ENCODE assay signal across 11 mouse cellular contexts in the genomic region with DNA sequence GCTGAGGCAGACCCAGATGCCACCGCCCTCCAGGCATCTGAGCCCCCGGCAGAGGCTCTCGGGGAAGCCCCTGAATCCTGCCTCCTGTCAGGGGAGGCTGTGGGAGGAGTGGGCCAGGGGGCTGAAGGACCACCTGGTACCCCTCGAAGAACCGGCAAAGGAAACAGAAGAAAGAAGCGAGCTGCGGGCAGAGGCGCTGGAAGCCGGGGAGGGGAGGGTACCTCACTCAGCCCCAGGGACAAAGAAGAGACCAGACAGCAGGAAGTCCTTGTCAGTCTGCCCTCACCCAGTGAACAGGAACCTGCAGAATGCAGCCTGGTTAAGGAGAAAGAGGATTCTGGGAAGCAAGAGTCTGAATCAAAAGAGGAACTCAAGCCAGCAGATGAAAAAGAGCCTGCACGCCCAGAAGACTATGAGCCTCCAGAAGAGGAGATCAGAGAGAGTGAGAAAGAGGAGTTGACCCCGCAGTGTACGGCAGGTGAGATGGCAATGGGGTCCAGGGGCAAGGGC. TPM values are rescaled to one million over a fixed set of nuclear protein-coding genes. Genes with fewer than 3 reads are reported as not detected.
DNase-seq lines count a peak whose midpoint lies in the region; ATAC-seq lines count a peak whose summit lies in the region.
"Had no signal": no experiment of that assay in that cellular context is flagged by ENCODE, and none has a peak within 500 bp of the region (broad histone marks: within the 10 kb centered on the region; RNA-seq: fewer than 3 reads in every experiment).

No protein-coding gene starts in this region.

- intact Hi-C loops in gastrocnemius, postnatal 36 days (cut with DNase I), result no loop called here

- H3K27me3 ChIP-seq in liver, embryonic 11.5 days (replicated peaks; ENCODE audit: control insufficient read depth, insufficient read depth, low read length), result 0 out of 2 replicates have a peak, but pooled peaks cover 4% of the 10 kb centered on the region
- no peaks in the 10 kb centered on the region for H3K27me3 ChIP-seq in embryonic facial prominence, embryonic 13.5 days
- H3K27me3 ChIP-seq in midbrain, embryonic 13.5 days, result no peaks in the 10 kb centered on the region
- H3K27me3 ChIP-seq: Patski had no signal

- peaks cover 21% of the 10 kb centered on the region for H3K36me3 ChIP-seq in liver, embryonic 11.5 days (ENCODE audit: control insufficient read depth, insufficient read depth, low read length)
- H3K36me3 ChIP-seq in embryonic facial prominence, embryonic 13.5 days, result peaks cover 74% of the 10 kb centered on the region
- peaks cover 69% of the 10 kb centered on the region for H3K36me3 ChIP-seq in midbrain, embryonic 13.5 days

- no peak for ATAC-seq in liver, embryonic 11.5 days (replicated peaks; ENCODE audit: low FRiP score)
- no peak for ATAC-seq in embryonic facial prominence, embryonic 13.5 days (ENCODE audit: insufficient number of reproducible peaks, insufficient read depth, low FRiP score, low TSS enrichment, low read depth)
- ATAC-seq in midbrain, embryonic 13.5 days, result no peak
- ATAC-seq: Patski had no signal

- H3K9me3 ChIP-seq in liver, embryonic 11.5 days (ENCODE audit: control insufficient read depth, low read length), result no peaks in the 10 kb centered on the region
- no peaks in the 10 kb centered on the region for H3K9me3 ChIP-seq in embryonic facial prominence, embryonic 13.5 days
- H3K9me3 ChIP-seq in midbrain, embryonic 13.5 days, result no peaks in the 10 kb centered on the region

- no peak overlapping the region for H3K27ac ChIP-seq in liver, embryonic 11.5 days (ENCODE audit: low read depth, low read length)
- no peak overlapping the region for H3K27ac ChIP-seq in embryonic facial prominence, embryonic 13.5 days
- H3K27ac ChIP-seq in midbrain, embryonic 13.5 days, result no peak overlapping the region

- no peak overlapping the region for H3K9ac ChIP-seq in liver, embryonic 11.5 days (ENCODE audit: low read depth, low read length)
- peak overlapping the region; percentile 54 for H3K9ac ChIP-seq in embryonic facial prominence, embryonic 13.5 days
- peak overlapping the region; percentile 53 for H3K9ac ChIP-seq in midbrain, embryonic 13.5 days (replicated peaks)

- peaks cover 28% of the 10 kb centered on the region for H3K4me1 ChIP-seq in liver, embryonic 11.5 days (replicated peaks; ENCODE audit: control insufficient read depth, insufficient read depth, low read length)
- peaks cover 28% of the 10 kb centered on the region for H3K4me1 ChIP-seq in embryonic facial prominence, embryonic 13.5 days
- H3K4me1 ChIP-seq in midbrain, embryonic 13.5 days (replicated peaks), result peaks cover 43% of the 10 kb centered on the region

- H3K4me3 ChIP-seq in liver, embryonic 11.5 days (ENCODE audit: low read depth, low read length), result no peak overlapping the region
- no peak overlapping the region for H3K4me3 ChIP-seq in embryonic facial prominence, embryonic 13.5 days
- no peak overlapping the region for H3K4me3 ChIP-seq in midbrain, embryonic 13.5 days (replicated peaks)

- WGBS in liver, embryonic 11.5 days, result 51% methylated on average over 12 of the region's 12 CpGs
- 57% methylated on average over 12 of the region's 12 CpGs for WGBS in embryonic facial prominence, embryonic 13.5 days
- 64% methylated on average over 12 of the region's 12 CpGs for WGBS in midbrain, embryonic 13.5 days

- H3K4me2 ChIP-seq in liver, embryonic 11.5 days, result peak overlapping the region; percentile 16
- H3K4me2 ChIP-seq in embryonic facial prominence, embryonic 13.5 days, result no peak overlapping the region
- H3K4me2 ChIP-seq in midbrain, embryonic 13.5 days (replicated peaks), result peak overlapping the region; percentile 9; the same call in 1 of the 2 replicates

- no peak for DNase-seq in liver, embryonic 11.5 days (ENCODE audit: low spot score)
- DNase-seq in liver (no peak), MEL-GATA-1-ER (ENCODE audit: extremely low read depth, low read depth) (peak; percentile 60)
- no peak for DNase-seq in natural killer cell, adult 2 months (ENCODE audit: low spot score in 2 of 2)
- DNase-seq in gastrocnemius, postnatal 36 days, result no peak
- DNase-seq: heart, postnatal 4 days; lung, adult 2 months had no signal

RNA-seq across cellular contexts. Expression of gene Arhgef40, which starts 5.0 kb away (rescaled TPM):
- polyA plus RNA-seq in liver, embryonic 11.5 days (2014; fragmentation: Nextera tagmentation; extraction: Ambion mirVana), result 50.7 and 61.8 TPM in 2 replicates
- 165 and 167 TPM in 2 replicates for polyA plus RNA-seq in embryonic facial prominence, embryonic 13.5 days (2015; fragmentation: Nextera tagmentation; extraction: Ambion mirVana)
- polyA plus RNA-seq in midbrain, embryonic 13.5 days (2015; fragmentation: Nextera tagmentation; extraction: Ambion mirVana), result 82.2 and 86.2 TPM in 2 replicates
- total RNA-seq in gastrocnemius, postnatal 36 days (2021), result 10 to 100 TPM; 13.9 to 18.5 TPM

RNA-seq across cellular contexts. Expression of gene Tmem253, which starts 25.9 kb away (rescaled TPM):
- 0.85 TPM in 1 of 2 replicates, not detected in the other for polyA plus RNA-seq in liver, embryonic 11.5 days (2014; fragmentation: Nextera tagmentation; extraction: Ambion mirVana)
- polyA plus RNA-seq in embryonic facial prominence, embryonic 13.5 days (2015; fragmentation: Nextera tagmentation; extraction: Ambion mirVana), result 0.44 and 1.1 TPM in 2 replicates
- 0.82 and 0.92 TPM in 2 replicates for polyA plus RNA-seq in midbrain, embryonic 13.5 days (2015; fragmentation: Nextera tagmentation; extraction: Ambion mirVana)
- 1 to 10 TPM; 1.3 to 1.5 TPM for total RNA-seq in gastrocnemius, postnatal 36 days (2021)

RNA-seq across cellular contexts. Expression of gene Zfp219, which starts 31.0 kb away (rescaled TPM):
- polyA plus RNA-seq in liver, embryonic 11.5 days (2014; fragmentation: Nextera tagmentation; extraction: Ambion mirVana), result 19.8 and 21.9 TPM in 2 replicates
- 31.1 and 36.0 TPM in 2 replicates for polyA plus RNA-seq in embryonic facial prominence, embryonic 13.5 days (2015; fragmentation: Nextera tagmentation; extraction: Ambion mirVana)
- polyA plus RNA-seq in midbrain, embryonic 13.5 days (2015; fragmentation: Nextera tagmentation; extraction: Ambion mirVana), result 56.0 and 63.6 TPM in 2 replicates
- total RNA-seq in gastrocnemius, postnatal 36 days (2021), result 10 to 100 TPM in 1 of 2 experiments, 1 to 10 TPM in 1; 9.7 to 12.4 TPM

RNA-seq across cellular contexts. Expression of gene Olfr221, which starts 52.7 kb away (rescaled TPM):
- not detected in 2 replicates for polyA plus RNA-seq in liver, embryonic 11.5 days (2014; fragmentation: Nextera tagmentation; extraction: Ambion mirVana)
- polyA plus RNA-seq in embryonic facial prominence, embryonic 13.5 days (2015; fragmentation: Nextera tagmentation; extraction: Ambion mirVana), result not detected in 2 replicates
- polyA plus RNA-seq in midbrain, embryonic 13.5 days (2015; fragmentation: Nextera tagmentation; extraction: Ambion mirVana), result not detected in 2 replicates
- total RNA-seq in gastrocnemius, postnatal 36 days (2021), result not detected
- total RNA-seq: heart, postnatal 4 days; layer of hippocampus, postnatal 10 days had no signal
- polyA plus RNA-seq: lung, adult 2 months; Patski had no signal
